Mouse (Mus musculus): ENCODE data around the gene Gfi1. TPM values are rescaled to one million over a fixed set of nuclear protein-coding genes. Genes with fewer than 3 reads are reported as not detected.

The Gfi1 gene
- not detected in 2 replicates for polyA plus RNA-seq (2015; fragmentation: Nextera tagmentation; extraction: Ambion mirVana)

GRCm38 (mm10) chr5:107725435-107726261 is at the start of gene Gfi1:
TSS of gene Gfi1 (minus strand) at chr5:107726036.
- Histone ChIP-seq H3K27ac (replicated peaks) (no peak within 1 kb of the TSS), H3K9me3 (no peaks in the 10 kb centered on the region), H3K4me3 (peak within 1 kb of the TSS; percentile 21), H3K36me3 (no peaks in the 10 kb centered on the region), H3K27me3 (peaks cover 84% of the 10 kb centered on the region), H3K9ac (replicated peaks) (no peak within 1 kb of the TSS), H3K4me1 (peaks cover 52% of the 10 kb centered on the region), H3K4me2 (replicated peaks) (peak within 1 kb of the TSS; percentile 29)
- under 1% methylated on average over 41 of the region's 41 CpGs for WGBS
- peak; percentile 49; the same call in 1 of the 2 replicates for ATAC-seq (replicated peaks)

GRCm38 (mm10) chr5:107772049-107772448 is 46.2 kb upstream of the Gfi1 start:
- Histone ChIP-seq H3K4me3 (no peak overlapping the region), H3K36me3 (no peaks in the 10 kb centered on the region; the same call in 1 of the 2 replicates), H3K4me2 (replicated peaks) (no peak overlapping the region), H3K27me3 (no peaks in the 10 kb centered on the region), H3K9me3 (no peaks in the 10 kb centered on the region), H3K4me1 (no peaks in the 10 kb centered on the region), H3K9ac (replicated peaks) (no peak overlapping the region), H3K27ac (replicated peaks) (no peak overlapping the region)
- 86% methylated on average over 5 of the region's 5 CpGs for WGBS
- no peak for ATAC-seq (replicated peaks)

- Histone ChIP-seq H3K9ac (replicated peaks) (no peak overlapping the region), H3K4me1 (no peaks in the 10 kb centered on the region), H3K27ac (replicated peaks) (no peak overlapping the region), H3K9me3 (no peaks in the 10 kb centered on the region), H3K4me2 (replicated peaks) (no peak overlapping the region), H3K27me3 (no peaks in the 10 kb centered on the region), H3K4me3 (no peak overlapping the region), H3K36me3 (no peaks in the 10 kb centered on the region; the same call in 1 of the 2 replicates)
- WGBS: 98% methylated on average over 1 of the region's 1 CpGs
- no peak for ATAC-seq (replicated peaks)
Measured at GRCm38 (mm10) chr5:107768224-107768623, 42.4 kb upstream of the Gfi1 start.

DNA sequence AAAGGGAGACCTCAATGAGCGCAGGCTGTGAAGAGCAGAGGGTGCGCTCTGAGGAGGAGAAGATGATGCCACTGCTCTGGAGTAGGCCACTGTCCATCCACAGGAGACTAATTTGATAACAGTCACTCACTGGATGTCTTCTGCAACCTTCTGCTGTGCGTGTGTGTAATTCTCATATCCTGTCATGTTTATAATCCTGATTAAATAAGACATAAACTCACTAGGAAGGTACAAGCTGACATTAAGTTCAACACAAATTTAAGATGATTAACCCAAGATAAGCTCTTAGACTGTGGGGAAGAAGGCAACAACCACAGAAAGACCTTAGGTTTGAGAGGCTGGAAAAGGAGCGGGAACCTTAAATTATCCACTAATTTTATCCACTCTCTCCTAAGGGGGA is 40.1 kb upstream of the Gfi1 start:
- Histone ChIP-seq H3K36me3 (no peaks in the 10 kb centered on the region), H3K4me1 (no peaks in the 10 kb centered on the region), H3K9me3 (no peaks in the 10 kb centered on the region), H3K27me3 (no peaks in the 10 kb centered on the region), H3K9ac (replicated peaks) (no peak overlapping the region), H3K4me3 (no peak overlapping the region), H3K4me2 (replicated peaks) (no peak overlapping the region), H3K27ac (replicated peaks) (no peak overlapping the region)
- WGBS: 98% methylated on average over 4 of the region's 4 CpGs
- ATAC-seq (replicated peaks): no peak

DNA sequence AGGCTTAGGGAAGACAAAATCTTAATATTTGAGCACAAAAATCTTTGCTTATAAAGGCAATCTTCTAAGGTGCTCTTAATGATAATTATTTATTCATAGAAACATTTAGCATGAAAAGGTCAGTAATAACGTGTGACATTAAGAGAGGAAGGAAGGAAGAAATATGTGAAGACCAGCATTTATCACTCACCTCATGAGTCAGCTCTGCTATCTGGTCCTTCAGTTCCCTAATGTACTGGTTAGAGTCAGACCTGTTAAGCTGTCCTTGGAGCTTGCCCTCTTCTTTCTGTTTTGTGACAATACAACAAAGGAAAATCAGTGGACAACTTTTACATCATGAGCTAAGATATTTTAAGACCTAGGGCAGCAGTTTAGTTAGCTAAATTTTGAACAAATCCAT is 38.6 kb upstream of the Gfi1 start:
- Histone ChIP-seq H3K4me1 (no peaks in the 10 kb centered on the region), H3K9me3 (no peaks in the 10 kb centered on the region), H3K27me3 (no peaks in the 10 kb centered on the region), H3K9ac (replicated peaks) (no peak overlapping the region), H3K27ac (replicated peaks) (no peak overlapping the region), H3K36me3 (no peaks in the 10 kb centered on the region), H3K4me3 (no peak overlapping the region), H3K4me2 (replicated peaks) (no peak overlapping the region)
- no peak for ATAC-seq (replicated peaks)
- WGBS: 78% methylated on average over 1 of the region's 1 CpGs

DNA sequence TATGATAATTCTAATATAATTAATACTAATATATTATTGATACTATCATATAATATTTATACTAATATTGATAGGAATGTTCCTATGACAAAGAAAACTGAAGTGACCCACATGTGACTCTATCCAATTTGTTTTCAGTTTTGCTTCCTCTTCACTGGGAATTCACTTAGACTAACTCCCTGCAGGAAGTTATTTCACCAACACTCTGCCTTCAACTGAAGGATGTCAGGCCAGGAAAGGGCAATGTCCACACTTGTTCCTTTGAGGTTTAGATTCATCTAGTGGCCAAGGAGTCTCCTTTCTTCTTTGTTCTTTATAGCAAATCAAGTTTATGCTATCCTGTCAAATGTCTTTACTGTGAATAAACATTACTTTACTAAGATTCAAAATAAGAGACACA is 37.8 kb upstream of the Gfi1 start:
- Histone ChIP-seq H3K9ac (replicated peaks) (no peak overlapping the region), H3K9me3 (no peaks in the 10 kb centered on the region), H3K4me1 (no peaks in the 10 kb centered on the region), H3K4me2 (replicated peaks) (no peak overlapping the region), H3K4me3 (no peak overlapping the region), H3K27ac (replicated peaks) (no peak overlapping the region), H3K27me3 (no peaks in the 10 kb centered on the region), H3K36me3 (no peaks in the 10 kb centered on the region)
- no peak for ATAC-seq (replicated peaks)

DNA sequence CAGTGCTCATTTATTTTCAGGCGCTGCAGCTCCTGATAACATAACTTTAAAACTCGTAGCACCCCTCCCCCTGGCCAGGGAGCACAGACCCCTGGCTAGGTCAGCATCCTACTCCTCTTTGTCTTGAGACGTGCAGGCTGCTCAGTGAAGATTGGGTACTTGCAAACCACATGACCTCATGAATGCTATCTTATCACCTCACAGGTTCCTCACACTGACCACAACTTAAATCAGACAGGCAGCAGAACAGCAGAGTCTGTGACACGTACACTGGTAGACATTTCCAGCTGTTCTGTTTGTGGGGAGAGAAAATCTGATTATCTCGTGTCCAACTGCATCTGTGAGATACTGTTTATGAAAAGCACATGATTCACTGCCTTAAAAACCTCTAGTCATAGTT is 33.3 kb upstream of the Gfi1 start:
- no peak overlapping the region for H3K27ac ChIP-seq (replicated peaks)
- no peaks in the 10 kb centered on the region for H3K9me3 ChIP-seq
- H3K4me1 ChIP-seq: no peaks in the 10 kb centered on the region
- WGBS: 72% methylated on average over 5 of the region's 5 CpGs
- no peak for ATAC-seq (replicated peaks)
- no peak overlapping the region for H3K4me3 ChIP-seq
- H3K9ac ChIP-seq (replicated peaks): no peak overlapping the region
- H3K36me3 ChIP-seq: no peaks in the 10 kb centered on the region; the same call in 1 of the 2 replicates
- no peak overlapping the region for H3K4me2 ChIP-seq (replicated peaks)
- H3K27me3 ChIP-seq: no peaks in the 10 kb centered on the region

GRCm38 (mm10) chr5:107756072-107756471 is 30.2 kb upstream of the Gfi1 start:
- Histone ChIP-seq H3K27ac (replicated peaks) (no peak overlapping the region), H3K9me3 (no peaks in the 10 kb centered on the region)
- no peak for ATAC-seq (replicated peaks)

DNA sequence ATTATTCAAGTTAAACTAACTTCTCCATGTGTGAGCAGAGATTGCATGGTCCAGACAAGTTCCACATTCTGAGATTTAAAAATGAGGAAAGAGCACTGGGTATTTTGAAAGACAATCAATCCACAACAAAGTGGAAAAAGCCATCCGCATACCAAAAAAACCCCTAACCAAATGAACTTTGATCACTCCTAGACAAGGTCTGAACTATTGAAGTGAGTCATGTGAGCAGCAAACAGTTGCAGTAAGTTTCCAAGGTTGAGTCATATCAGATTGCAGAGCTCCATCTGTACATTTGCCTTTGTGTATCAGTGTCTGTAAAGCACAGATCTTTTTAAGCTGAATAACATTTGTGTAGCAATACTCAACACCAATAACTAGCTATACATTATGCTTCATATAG is 28.9 kb upstream of the Gfi1 start:
- Histone ChIP-seq H3K27me3 (no peaks in the 10 kb centered on the region), H3K4me3 (no peak overlapping the region), H3K36me3 (no peaks in the 10 kb centered on the region; the same call in 1 of the 2 replicates), H3K9me3 (no peaks in the 10 kb centered on the region), H3K9ac (replicated peaks) (no peak overlapping the region), H3K4me2 (replicated peaks) (no peak overlapping the region), H3K27ac (replicated peaks) (no peak overlapping the region), H3K4me1 (no peaks in the 10 kb centered on the region)
- WGBS: 90% methylated on average over 1 of the region's 1 CpGs
- ATAC-seq (replicated peaks): no peak

More at GRCm38 (mm10) chr5:107756072-107756471, 30.2 kb upstream of the Gfi1 start:
- Histone ChIP-seq H3K4me2 (replicated peaks) (no peak overlapping the region), H3K9ac (replicated peaks) (no peak overlapping the region), H3K4me3 (no peak overlapping the region), H3K4me1 (no peaks in the 10 kb centered on the region), H3K36me3 (no peaks in the 10 kb centered on the region; the same call in 1 of the 2 replicates), H3K27me3 (no peaks in the 10 kb centered on the region)
- WGBS: 72% methylated on average over 2 of the region's 2 CpGs

DNA sequence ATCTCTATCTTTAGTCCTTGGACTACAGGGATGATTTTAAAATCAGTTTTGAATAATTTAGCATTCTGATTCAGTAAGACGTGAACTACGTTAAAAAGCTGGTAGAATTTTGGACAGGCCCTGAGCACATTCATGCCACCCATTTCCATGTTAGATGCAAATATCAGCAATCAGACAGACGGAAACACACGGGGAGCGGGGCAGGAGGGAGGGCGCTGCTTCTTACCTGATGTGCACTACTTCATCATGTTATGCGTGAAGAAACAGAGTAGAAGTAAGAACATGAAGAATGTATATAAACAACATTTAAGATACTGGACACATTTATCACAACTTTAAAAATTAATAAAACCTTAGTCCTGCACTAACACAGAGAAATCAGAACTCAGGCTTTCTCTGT is 27.8 kb upstream of the Gfi1 start:
- no peaks in the 10 kb centered on the region for H3K4me1 ChIP-seq
- H3K4me2 ChIP-seq (replicated peaks): no peak overlapping the region
- WGBS: 92% methylated on average over 7 of the region's 7 CpGs
- no peak overlapping the region for H3K27ac ChIP-seq (replicated peaks)
- ATAC-seq (replicated peaks): no peak
- no peak overlapping the region for H3K4me3 ChIP-seq
- no peaks in the 10 kb centered on the region for H3K9me3 ChIP-seq
- no peaks in the 10 kb centered on the region for H3K27me3 ChIP-seq
- no peak overlapping the region for H3K9ac ChIP-seq (replicated peaks)
- no peaks in the 10 kb centered on the region; the same call in 1 of the 2 replicates for H3K36me3 ChIP-seq

- H3K36me3 ChIP-seq: no peaks in the 10 kb centered on the region
- H3K9ac ChIP-seq (replicated peaks): no peak overlapping the region
- no peaks in the 10 kb centered on the region for H3K9me3 ChIP-seq
- 82% methylated on average over 9 of the region's 9 CpGs for WGBS
- ATAC-seq (replicated peaks): no peak
- H3K4me3 ChIP-seq: no peak overlapping the region
- no peak overlapping the region for H3K4me2 ChIP-seq (replicated peaks)
- H3K27me3 ChIP-seq: no peaks in the 10 kb centered on the region
- H3K4me1 ChIP-seq: no peaks in the 10 kb centered on the region
- no peak overlapping the region for H3K27ac ChIP-seq (replicated peaks)
Measured at GRCm38 (mm10) chr5:107749229-107749916, 23.5 kb upstream of the Gfi1 start.

- no peak for ATAC-seq (replicated peaks)
- Histone ChIP-seq H3K9ac (replicated peaks) (no peak overlapping the region), H3K4me1 (0 out of 2 replicates have a peak, but pooled peaks cover 4% of the 10 kb centered on the region), H3K36me3 (no peaks in the 10 kb centered on the region), H3K27me3 (no peaks in the 10 kb centered on the region), H3K9me3 (no peaks in the 10 kb centered on the region), H3K27ac (replicated peaks) (no peak overlapping the region), H3K4me2 (replicated peaks) (no peak overlapping the region), H3K4me3 (no peak overlapping the region)
- 94% methylated on average over 5 of the region's 5 CpGs for WGBS
Measured at GRCm38 (mm10) chr5:107739023-107739422, 13.2 kb upstream of the Gfi1 start.
